Mouse (Mus musculus) liver, adult 2 months (tissue): Measurements from ENCODE around the gene Vmn2r45. TPM values are rescaled to one million over a fixed set of nuclear protein-coding genes. Genes with fewer than 3 reads are reported as not detected.
"Not testable (repeated sequence)": the region's sequence is repeated elsewhere in the genome, so short reads cannot be mapped to it uniquely, and the experiment has no call there.

Experiments used
- DNase-seq: peaks from one replicate; pipeline ENCODE4 v3.0.0-alpha.2; 2011; ENCODE audit warnings: low read depth, low spot score; ENCODE audit errors: extremely low read depth
- H3K27ac ChIP-seq: fragments of 200-500 bp; replicated peaks from 2 replicates; pipeline ENCODE4 v1.5.1; 2012; ENCODE audit warnings: low read depth, mild to moderate bottlenecking, control low read depth, inconsistent platforms, low read length; ENCODE audit not compliant: insufficient read depth
- H3K27me3 ChIP-seq: fragments of 200-500 bp; 2 replicates; pipeline ENCODE4 v1.6.1; 2012; ENCODE audit warnings: mild to moderate bottlenecking, moderate library complexity, low read length, inconsistent platforms; ENCODE audit not compliant: control insufficient read depth, insufficient read depth
- H3K36me3 ChIP-seq: fragments of 200-500 bp; 2 replicates; pipeline ENCODE4 v1.6.1; 2012; ENCODE audit warnings: low read length, inconsistent platforms; ENCODE audit not compliant: control insufficient read depth, insufficient read depth
- H3K4me1 ChIP-seq: fragments of 200-500 bp; 2 replicates; pipeline ENCODE4 v1.6.1; 2011; ENCODE audit warnings: low read length; ENCODE audit not compliant: control insufficient read depth, insufficient read depth
- H3K4me3 ChIP-seq: fragments of 200-500 bp; 2 replicates; pipeline ENCODE4 v1.5.1; 2011; ENCODE audit warnings: low read depth, mild to moderate bottlenecking, control low read depth, low read length, moderate library complexity; ENCODE audit not compliant: insufficient read depth
- H3K79me2 ChIP-seq: fragments of 200-500 bp; 2 replicates; pipeline ENCODE4 v1.6.1; 2012; ENCODE audit warnings: inconsistent platforms, mild to moderate bottlenecking, low read length, moderate library complexity; ENCODE audit not compliant: control insufficient read depth, insufficient read depth
- H3K9ac ChIP-seq: fragments of 200-500 bp; 2 replicates; pipeline ENCODE4 v1.6.1; 2012; ENCODE audit warnings: low read depth, mild to moderate bottlenecking, control low read depth, inconsistent platforms, low read length
- WGBS: fragments of 180-500 bp; shearing (Covaris S2); methylation state at CpG from one replicate; pipeline ENCODE4 v1.1.7; 2018; 5-methylcytosine and 5-hydroxymethylcytosine counted together
- polyA plus RNA-seq: library from polyadenylated mRNA; depleted of rRNA; stranded (reverse); fragments of >200 nt; gene quantifications from 2 replicates; pipeline ENCODE4 v1.2.3, GENCODE M21; 2012; rRNA removed
- total RNA-seq: library from RNA; depleted of rRNA; stranded (reverse); fragments of >200 nt; gene quantifications from 2 replicates; pipeline ENCODE4 v1.2.3, GENCODE M21; 2014; rRNA removed

Vmn2r45 gene
- total RNA-seq (not detected in 2 replicates), polyA plus RNA-seq (not detected in 2 replicates)

DNA sequence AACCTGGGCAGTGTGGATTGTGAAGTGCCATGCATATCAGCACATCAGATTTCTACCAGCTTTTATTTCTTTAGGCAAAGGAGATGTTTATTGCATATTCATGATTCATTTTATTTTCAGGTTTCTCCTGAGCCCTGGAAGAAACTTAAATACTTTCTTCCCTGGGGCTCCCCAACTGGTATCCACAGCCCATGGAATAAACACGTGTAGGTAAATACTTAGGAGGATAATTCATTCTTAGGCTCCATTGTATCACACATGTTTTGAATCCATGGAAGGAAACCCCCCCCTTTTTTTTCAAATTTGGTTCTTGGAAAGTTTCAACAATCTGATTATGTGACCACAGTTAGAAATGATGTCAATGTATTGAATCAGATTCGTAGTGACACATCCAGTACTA lies at the start of gene Vmn2r45:
Vmn2r45 (minus strand) TSS at position 101 of the 400 bp plus-strand sequence.
- H3K4me1 ChIP-seq, H3K27me3 ChIP-seq, H3K36me3 ChIP-seq, H3K27ac ChIP-seq, H3K9ac ChIP-seq, DNase-seq, H3K79me2 ChIP-seq, H3K4me3 ChIP-seq: not testable (repeated sequence)
- WGBS: 37% methylated on average over 2 of the region's 2 CpGs

Other genes with a start within 250 kb of the Vmn2r45 start
- not detected in 2 replicates for gene Vmn2r43, start 228.5 kb downstream of the Vmn2r45 start, total RNA-seq
- not detected in 2 replicates for gene Vmn2r43, start 228.5 kb downstream of the Vmn2r45 start, polyA plus RNA-seq
- not detected in 2 replicates for gene Vmn2r44, start 105.7 kb downstream of the Vmn2r45 start, total RNA-seq
- not detected in 2 replicates for gene Vmn2r44, start 105.7 kb downstream of the Vmn2r45 start, polyA plus RNA-seq